Mouse (Mus musculus) neural tube, embryonic 13.5 days (tissue): Measurements from ENCODE around the gene Ppfia4. TPM values are rescaled to one million over a fixed set of nuclear protein-coding genes. Genes with fewer than 3 reads are reported as not detected.

ENCODE experiments used
- ATAC-seq: fragments of 200-750 bp; cut with Nextera tagmentation; 2 replicates; pipeline ENCODE4 v1.8.0; 2017; ENCODE audit warnings: low read depth, mild to moderate bottlenecking, moderate TSS enrichment, moderate library complexity
- H3K27ac ChIP-seq: fragments of 300-500 bp; sonication (generic); replicated peaks from 2 replicates; pipeline ENCODE4 v1.5.1; 2015; ENCODE audit warnings: moderate library complexity, mild to moderate bottlenecking, inconsistent platforms
- H3K27me3 ChIP-seq: fragments of 300-500 bp; sonication (generic); 2 replicates; pipeline ENCODE4 v1.6.1; 2015; ENCODE audit warnings: mild to moderate bottlenecking, inconsistent platforms
- H3K36me3 ChIP-seq: fragments of 300-500 bp; sonication (generic); 2 replicates; pipeline ENCODE4 v1.6.1; 2015; ENCODE audit warnings: mild to moderate bottlenecking, inconsistent platforms
- H3K4me1 ChIP-seq: fragments of 300-500 bp; sonication (generic); replicated peaks from 2 replicates; pipeline ENCODE4 v1.6.1; 2015; ENCODE audit warnings: inconsistent platforms
- H3K4me2 ChIP-seq: fragments of 300-500 bp; sonication (generic); 2 replicates; pipeline ENCODE4 v1.6.1; 2015; ENCODE audit warnings: inconsistent platforms, mild to moderate bottlenecking, moderate library complexity
- H3K4me3 ChIP-seq: fragments of 300-500 bp; sonication (generic); 2 replicates; pipeline ENCODE4 v1.5.1; 2015; ENCODE audit warnings: mild to moderate bottlenecking, inconsistent platforms
- H3K9ac ChIP-seq: fragments of 300-500 bp; sonication (generic); 2 replicates; pipeline ENCODE4 v1.6.1; 2015; ENCODE audit warnings: moderate library complexity, mild to moderate bottlenecking, inconsistent platforms
- H3K9me3 ChIP-seq: fragments of 300-500 bp; sonication (generic); 2 replicates; pipeline ENCODE4 v1.6.1; 2016; ENCODE audit warnings: inconsistent platforms
- WGBS: fragments of 180-500 bp; shearing (Covaris S2); methylation state at CpG from one replicate; pipeline ENCODE4 v1.1.7; 2015; 5-methylcytosine and 5-hydroxymethylcytosine counted together
- polyA plus RNA-seq: library from polyadenylated mRNA; unstranded; fragments of >200 nt; fragmentation: Nextera tagmentation; extraction: Ambion mirVana; gene quantifications from 2 replicates; pipeline ENCODE4 v1.2.1, GENCODE M21; 2015

The Ppfia4 gene
- polyA plus RNA-seq, 1 experiment from 2014 or later, result 10.9 TPM

DNA sequence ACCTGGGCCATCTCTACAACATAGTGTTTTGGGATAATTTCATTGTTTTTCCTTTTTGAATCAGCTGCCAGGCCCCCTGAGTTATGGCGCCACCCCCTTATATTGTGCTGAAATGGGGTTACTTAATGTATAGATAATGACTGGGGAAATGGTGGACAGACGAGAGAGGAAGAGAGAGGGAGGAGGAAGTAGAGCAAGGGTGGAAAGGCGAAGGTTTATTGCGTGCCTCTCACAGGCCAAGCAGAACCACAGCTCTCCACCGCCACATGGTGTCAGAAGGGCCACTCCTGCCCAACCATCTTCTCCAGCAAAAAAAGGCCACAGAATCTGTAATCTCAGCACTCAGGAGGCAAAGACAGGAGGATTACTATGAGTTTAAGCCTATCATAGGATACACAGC is 17.5 kb downstream of the Ppfia4 start:
- no peak overlapping the region for H3K4me2 ChIP-seq
- H3K9me3 ChIP-seq, result no peaks in the 10 kb centered on the region
- no peak overlapping the region for H3K27ac ChIP-seq
- H3K9ac ChIP-seq, result no peak overlapping the region
- H3K27me3 ChIP-seq, result no peaks in the 10 kb centered on the region
- no peaks in the 10 kb centered on the region for H3K36me3 ChIP-seq
- no peak for ATAC-seq
- peaks cover 7% of the 10 kb centered on the region for H3K4me1 ChIP-seq
- 74% methylated on average over 5 of the region's 5 CpGs for WGBS
- no peak overlapping the region for H3K4me3 ChIP-seq

DNA sequence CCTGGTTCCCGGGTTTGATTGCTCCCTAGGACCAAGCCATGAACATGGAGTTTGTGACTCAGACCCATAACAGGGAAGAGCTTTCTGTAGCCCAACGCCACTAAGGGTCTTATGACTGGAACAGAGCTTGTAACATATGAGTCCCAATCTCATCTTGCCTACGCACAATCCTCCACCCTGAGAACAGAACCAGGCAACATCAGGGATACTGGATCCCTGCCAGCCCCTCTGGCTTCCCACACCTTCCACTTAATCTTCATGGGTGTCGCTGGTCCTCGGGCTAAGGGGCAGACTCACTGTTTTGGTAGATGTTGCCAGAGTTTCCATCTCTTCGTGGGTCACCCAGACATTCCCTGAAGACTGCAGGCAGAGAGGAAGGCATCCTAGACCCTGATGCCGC is 21.0 kb downstream of the Ppfia4 start:
- H3K4me3 ChIP-seq, result no peak overlapping the region
- WGBS, result 91% methylated on average over 7 of the region's 7 CpGs
- ATAC-seq, result no peak
- H3K27me3 ChIP-seq, result no peaks in the 10 kb centered on the region
- H3K9me3 ChIP-seq, result no peaks in the 10 kb centered on the region
- no peak overlapping the region for H3K9ac ChIP-seq
- H3K27ac ChIP-seq, result no peak overlapping the region
- 0 out of 2 replicates have a peak, but pooled peaks cover 3% of the 10 kb centered on the region for H3K36me3 ChIP-seq
- H3K4me1 ChIP-seq, result peaks cover 6% of the 10 kb centered on the region; the same call in 1 of the 2 replicates
- H3K4me2 ChIP-seq, result no peak overlapping the region

DNA sequence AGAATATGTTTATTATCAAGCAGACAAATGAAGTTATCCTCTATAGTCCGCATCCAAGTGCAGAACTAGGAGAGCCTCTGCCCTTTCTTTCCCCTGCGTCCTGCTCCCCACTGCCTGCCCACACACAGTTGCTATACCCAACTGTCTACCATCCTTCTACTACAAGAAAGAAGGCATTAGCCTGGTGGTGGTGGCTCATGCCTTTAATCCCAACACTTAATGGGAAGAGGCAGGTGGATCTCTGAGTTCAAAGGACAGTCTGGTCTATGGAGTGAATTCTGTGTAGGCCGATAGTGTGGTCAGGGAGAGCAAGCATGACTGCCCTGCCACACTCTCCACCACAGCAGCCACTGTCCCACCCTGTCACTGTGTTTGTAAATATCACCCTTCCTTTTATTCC is 22.0 kb downstream of the Ppfia4 start:
- Histone ChIP-seq H3K4me1 (peaks cover 6% of the 10 kb centered on the region; the same call in 1 of the 2 replicates), H3K27ac (no peak overlapping the region), H3K36me3 (0 out of 2 replicates have a peak, but pooled peaks cover 3% of the 10 kb centered on the region), H3K27me3 (no peaks in the 10 kb centered on the region), H3K9ac (no peak overlapping the region), H3K4me3 (no peak overlapping the region), H3K4me2 (no peak overlapping the region), H3K9me3 (no peaks in the 10 kb centered on the region)
- WGBS, result 94% methylated on average over 3 of the region's 3 CpGs
- ATAC-seq, result no peak

GRCm38 (mm10) chr1:134310291-134310690 is 22.4 kb downstream of the Ppfia4 start:
- Histone ChIP-seq H3K9ac (no peak overlapping the region), H3K4me3 (no peak overlapping the region), H3K4me1 (peaks cover 6% of the 10 kb centered on the region; the same call in 1 of the 2 replicates), H3K36me3 (0 out of 2 replicates have a peak, but pooled peaks cover 3% of the 10 kb centered on the region), H3K27ac (no peak overlapping the region), H3K27me3 (no peaks in the 10 kb centered on the region), H3K4me2 (no peak overlapping the region), H3K9me3 (no peaks in the 10 kb centered on the region)
- WGBS, result 77% methylated on average over 2 of the region's 2 CpGs
- ATAC-seq, result no peak

GRCm38 (mm10) chr1:134307409-134307808 is 25.3 kb downstream of the Ppfia4 start:
- 0 out of 2 replicates have a peak, but pooled peaks have one; percentile 33 for ATAC-seq
- H3K36me3 ChIP-seq, result peaks cover 11% of the 10 kb centered on the region; the same call in 1 of the 2 replicates
- no peak overlapping the region for H3K9ac ChIP-seq
- H3K4me3 ChIP-seq, result no peak overlapping the region
- H3K4me1 ChIP-seq, result peaks cover 13% of the 10 kb centered on the region; the same call in 1 of the 2 replicates
- H3K9me3 ChIP-seq, result no peaks in the 10 kb centered on the region
- no peaks in the 10 kb centered on the region for H3K27me3 ChIP-seq
- no peak overlapping the region for H3K27ac ChIP-seq
- WGBS, result 24% methylated on average over 10 of the region's 10 CpGs
- H3K4me2 ChIP-seq, result no peak overlapping the region

DNA sequence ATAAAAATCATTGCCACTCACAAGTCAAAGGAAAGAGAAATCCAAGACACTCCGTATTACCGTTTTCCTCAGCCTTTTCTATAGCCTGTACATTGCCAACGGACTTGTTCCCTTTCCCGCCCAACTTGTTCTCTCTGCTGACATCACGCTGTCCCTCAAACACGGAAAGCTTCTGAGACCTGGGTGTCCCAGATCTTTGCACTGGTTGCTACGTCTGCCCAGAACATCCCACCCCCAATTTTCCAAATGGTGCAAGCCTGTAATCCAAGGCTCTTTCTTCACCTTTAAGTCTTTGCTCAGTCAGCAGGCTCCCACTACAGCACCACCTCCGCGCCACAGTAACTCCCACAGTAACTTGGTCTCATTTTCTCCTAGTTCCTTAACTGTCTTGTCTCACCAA is 27.8 kb downstream of the Ppfia4 start:
- H3K36me3 ChIP-seq, result peaks cover 11% of the 10 kb centered on the region; the same call in 1 of the 2 replicates
- 93% methylated on average over 9 of the region's 9 CpGs for WGBS

GRCm38 (mm10) chr1:134302568-134303238 is 30.0 kb downstream of the Ppfia4 start:
- WGBS, result 43% methylated on average over 8 of the region's 8 CpGs
- no peak overlapping the region for H3K9ac ChIP-seq
- no peak for ATAC-seq

More for the DNA sequence above, 27.8 kb downstream of the Ppfia4 start:
- ATAC-seq, result no peak
- Histone ChIP-seq H3K27me3 (peaks cover 11% of the 10 kb centered on the region), H3K4me1 (peaks cover 15% of the 10 kb centered on the region; the same call in 1 of the 2 replicates), H3K27ac (no peak overlapping the region), H3K9ac (no peak overlapping the region), H3K9me3 (no peaks in the 10 kb centered on the region), H3K4me3 (no peak overlapping the region), H3K4me2 (no peak overlapping the region)

DNA sequence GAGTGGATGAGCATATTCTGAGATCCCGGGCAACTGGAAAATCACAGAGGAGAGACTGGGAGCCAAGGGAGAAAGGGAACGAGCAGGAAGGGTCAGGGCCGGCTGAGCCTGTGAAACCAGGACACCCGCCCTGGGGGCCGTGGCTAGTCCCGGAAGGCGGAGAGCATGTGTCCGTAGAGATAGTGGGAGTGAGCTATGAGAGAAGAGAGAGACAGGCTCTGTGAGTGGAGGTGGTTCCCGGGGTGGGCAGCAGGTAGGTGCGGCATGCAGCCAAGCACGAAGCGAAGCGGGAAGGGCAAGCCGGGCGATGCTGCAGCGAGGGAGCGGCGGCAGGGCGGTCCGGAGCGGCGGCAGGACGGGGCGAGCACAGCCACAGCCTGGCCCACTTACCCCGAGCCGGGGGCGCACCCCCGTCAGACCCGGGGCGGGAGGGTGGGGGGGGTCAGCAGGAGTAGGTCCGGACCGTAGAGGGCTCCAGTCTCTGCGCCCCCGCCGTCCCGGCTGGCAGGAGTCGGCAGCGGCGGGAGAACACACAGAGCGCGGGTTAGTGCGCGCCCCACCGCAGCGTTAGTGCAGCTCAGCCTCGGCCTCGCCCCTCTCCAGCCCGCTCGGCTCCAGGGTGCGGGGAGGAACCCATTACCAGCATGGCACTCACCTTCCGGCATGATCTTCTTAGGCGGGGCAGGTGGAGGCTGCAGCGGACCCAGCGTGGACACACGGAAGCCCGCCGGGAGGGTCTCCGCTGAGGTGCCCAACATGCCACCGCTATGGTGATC is 33.9 kb downstream of the Ppfia4 start:
- Histone ChIP-seq H3K27ac (no peak overlapping the region), H3K36me3 (no peaks in the 10 kb centered on the region), H3K9ac (peak overlapping the region; percentile 73), H3K27me3 (peaks cover 44% of the 10 kb centered on the region), H3K4me3 (peak overlapping the region; percentile 48), H3K4me2 (peak overlapping the region; percentile 87), H3K9me3 (no peaks in the 10 kb centered on the region), H3K4me1 (peaks cover 22% of the 10 kb centered on the region)
- ATAC-seq, result peak; percentile 66; the same call in 1 of the 2 replicates
- WGBS, result 2% methylated on average over 59 of the region's 59 CpGs

More at GRCm38 (mm10) chr1:134302568-134303238, 30.0 kb downstream of the Ppfia4 start:
- H3K4me2 ChIP-seq, result no peak overlapping the region
- no peak overlapping the region for H3K4me3 ChIP-seq
- H3K4me1 ChIP-seq, result peaks cover 28% of the 10 kb centered on the region
- H3K27me3 ChIP-seq, result peaks cover 34% of the 10 kb centered on the region
- peak overlapping the region; percentile 64 for H3K27ac ChIP-seq
- H3K36me3 ChIP-seq, result peaks cover 7% of the 10 kb centered on the region; the same call in 1 of the 2 replicates
- H3K9me3 ChIP-seq, result no peaks in the 10 kb centered on the region

- Histone ChIP-seq H3K4me3 (no peak overlapping the region), H3K4me1 (peaks cover 18% of the 10 kb centered on the region), H3K27me3 (peaks cover 44% of the 10 kb centered on the region), H3K27ac (no peak overlapping the region), H3K36me3 (no peaks in the 10 kb centered on the region), H3K9me3 (no peaks in the 10 kb centered on the region), H3K9ac (no peak overlapping the region), H3K4me2 (no peak overlapping the region)
- 86% methylated on average over 8 of the region's 8 CpGs for WGBS
- ATAC-seq, result no peak
Observed at GRCm38 (mm10) chr1:134297265-134297664, 35.5 kb downstream of the Ppfia4 start.

- no peaks in the 10 kb centered on the region for H3K9me3 ChIP-seq
- H3K4me3 ChIP-seq, result no peak overlapping the region
- H3K9ac ChIP-seq, result no peak overlapping the region
- no peak for ATAC-seq
- no peak overlapping the region for H3K27ac ChIP-seq
- no peaks in the 10 kb centered on the region for H3K36me3 ChIP-seq
- 66% methylated on average over 3 of the region's 3 CpGs for WGBS
- H3K4me2 ChIP-seq, result no peak overlapping the region
- peaks cover 25% of the 10 kb centered on the region for H3K4me1 ChIP-seq
- H3K27me3 ChIP-seq, result peaks cover 23% of the 10 kb centered on the region
Observed at GRCm38 (mm10) chr1:134293738-134294604, 38.8 kb downstream of the Ppfia4 start.

DNA sequence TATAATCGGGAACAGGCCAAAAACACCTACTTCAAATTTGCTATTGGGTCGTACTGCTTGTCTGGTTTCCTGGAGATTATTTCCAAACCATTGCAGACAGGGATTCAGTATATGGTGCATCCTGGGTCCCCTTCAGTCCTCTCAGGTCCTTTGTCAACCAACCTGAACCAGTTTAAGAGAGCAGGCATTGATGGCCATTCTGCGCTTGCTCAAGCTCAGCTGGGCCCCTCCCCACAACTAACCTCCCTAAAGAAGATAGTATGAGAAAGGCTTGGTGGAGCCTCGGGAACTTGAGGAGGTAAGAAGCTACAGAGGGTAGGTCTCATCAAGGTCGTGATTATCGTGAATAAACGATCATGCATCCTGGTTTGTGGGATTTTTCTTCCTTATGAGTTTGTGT is 39.5 kb downstream of the Ppfia4 start:
- Histone ChIP-seq H3K27me3 (peaks cover 16% of the 10 kb centered on the region), H3K4me3 (no peak overlapping the region), H3K27ac (no peak overlapping the region), H3K9me3 (no peaks in the 10 kb centered on the region), H3K36me3 (no peaks in the 10 kb centered on the region), H3K9ac (no peak overlapping the region), H3K4me1 (peaks cover 19% of the 10 kb centered on the region), H3K4me2 (no peak overlapping the region)
- WGBS, result 91% methylated on average over 7 of the region's 7 CpGs
- no peak for ATAC-seq
